Mouse (Mus musculus): Measurements from ENCODE around the gene Prcd. TPM values are rescaled to one million over a fixed set of nuclear protein-coding genes. Genes with fewer than 3 reads are reported as not detected.
"Not testable (repeated sequence)": the region's sequence is repeated elsewhere in the genome, so short reads cannot be mapped to it uniquely, and the experiment has no call there.

The Prcd gene
- polyA plus RNA-seq, 1 experiment from 2014 or later, result 1.1 TPM

- no peak overlapping the region for H3K4me3 ChIP-seq (ENCODE audit: low read depth, low read length)
- no peak for ATAC-seq
These were observed 23.9 kb upstream of the Prcd start for GRCm38 (mm10) chr11:116629472-116629871.

GRCm38 (mm10) chr11:116630171-116630965, 23.0 kb upstream of the Prcd start:
- H3K4me2 ChIP-seq (replicated peaks; ENCODE audit: low read depth), result no peak overlapping the region
- H3K4me3 ChIP-seq (ENCODE audit: low read depth, low read length), result no peak overlapping the region
- H3K9me3 ChIP-seq (ENCODE audit: control insufficient read depth), result no peaks in the 10 kb centered on the region
- H3K4me1 ChIP-seq (replicated peaks; ENCODE audit: control insufficient read depth, insufficient read depth, low read length), result no peaks in the 10 kb centered on the region
- H3K36me3 ChIP-seq (ENCODE audit: control insufficient read depth, insufficient read depth), result no peaks in the 10 kb centered on the region
- no peak overlapping the region for H3K9ac ChIP-seq (ENCODE audit: low read depth, low read length)
- H3K27me3 ChIP-seq (replicated peaks; ENCODE audit: control insufficient read depth, insufficient read depth, low read length), result no peaks in the 10 kb centered on the region
- no peak for ATAC-seq
- H3K27ac ChIP-seq (ENCODE audit: low read depth, low read length), result no peak overlapping the region
- no peak for TF ChIP-seq CTCF (IDR thresholded peaks at IDR 0.05; ENCODE audit: low read depth)
- 53% methylated on average over 12 of the region's 12 CpGs for WGBS

More at GRCm38 (mm10) chr11:116629472-116629871, 23.9 kb upstream of the Prcd start:
- Histone ChIP-seq H3K36me3 (ENCODE audit: control insufficient read depth, insufficient read depth) (no peaks in the 10 kb centered on the region), H3K27ac (ENCODE audit: low read depth, low read length) (no peak overlapping the region), H3K4me2 (replicated peaks; ENCODE audit: low read depth) (no peak overlapping the region), H3K9ac (ENCODE audit: low read depth, low read length) (no peak overlapping the region), H3K9me3 (ENCODE audit: control insufficient read depth) (no peaks in the 10 kb centered on the region), H3K27me3 (replicated peaks; ENCODE audit: control insufficient read depth, insufficient read depth, low read length) (no peaks in the 10 kb centered on the region), H3K4me1 (replicated peaks; ENCODE audit: control insufficient read depth, insufficient read depth, low read length) (0 out of 2 replicates have a peak, but pooled peaks cover under 1% of the 10 kb centered on the region)
- 88% methylated on average over 6 of the region's 6 CpGs for WGBS
- TF ChIP-seq CTCF (IDR thresholded peaks at IDR 0.05; ENCODE audit: low read depth), result no peak

GRCm38 (mm10) chr11:116632962-116633361, 20.4 kb upstream of the Prcd start:
- WGBS, result 75% methylated on average over 10 of the region's 10 CpGs
- Histone ChIP-seq H3K27me3 (replicated peaks; ENCODE audit: control insufficient read depth, insufficient read depth, low read length) (no peaks in the 10 kb centered on the region), H3K4me1 (replicated peaks; ENCODE audit: control insufficient read depth, insufficient read depth, low read length) (no peaks in the 10 kb centered on the region), H3K27ac (ENCODE audit: low read depth, low read length) (no peak overlapping the region), H3K9ac (ENCODE audit: low read depth, low read length) (no peak overlapping the region), H3K9me3 (ENCODE audit: control insufficient read depth) (no peaks in the 10 kb centered on the region), H3K4me2 (replicated peaks; ENCODE audit: low read depth) (no peak overlapping the region), H3K4me3 (ENCODE audit: low read depth, low read length) (no peak overlapping the region), H3K36me3 (ENCODE audit: control insufficient read depth, insufficient read depth) (no peaks in the 10 kb centered on the region)
- TF ChIP-seq CTCF (IDR thresholded peaks at IDR 0.05; ENCODE audit: low read depth), result no peak
- ATAC-seq, result no peak

GRCm38 (mm10) chr11:116636607-116637006, 16.7 kb upstream of the Prcd start:
- H3K9me3 ChIP-seq (ENCODE audit: control insufficient read depth); H3K27ac ChIP-seq (ENCODE audit: low read depth, low read length); H3K4me2 ChIP-seq (replicated peaks; ENCODE audit: low read depth); H3K27me3 ChIP-seq (replicated peaks; ENCODE audit: control insufficient read depth, insufficient read depth, low read length); H3K4me3 ChIP-seq (ENCODE audit: low read depth, low read length); H3K36me3 ChIP-seq (ENCODE audit: control insufficient read depth, insufficient read depth); ATAC-seq; H3K9ac ChIP-seq (ENCODE audit: low read depth, low read length); H3K4me1 ChIP-seq (replicated peaks; ENCODE audit: control insufficient read depth, insufficient read depth, low read length): not testable (repeated sequence)
- 70% methylated on average over 8 of the region's 8 CpGs for WGBS
- peak; percentile 42; the same call in 1 of the 2 replicates for TF ChIP-seq CTCF (IDR thresholded peaks at IDR 0.05; ENCODE audit: low read depth)

- Histone ChIP-seq H3K27me3 (replicated peaks; ENCODE audit: control insufficient read depth, insufficient read depth, low read length) (peaks cover 3% of the 10 kb centered on the region; the same call in 1 of the 2 replicates), H3K36me3 (ENCODE audit: control insufficient read depth, insufficient read depth) (no peaks in the 10 kb centered on the region), H3K4me2 (replicated peaks; ENCODE audit: low read depth) (no peak overlapping the region), H3K4me1 (replicated peaks; ENCODE audit: control insufficient read depth, insufficient read depth, low read length) (no peaks in the 10 kb centered on the region), H3K9ac (ENCODE audit: low read depth, low read length) (no peak overlapping the region), H3K4me3 (ENCODE audit: low read depth, low read length) (no peak overlapping the region), H3K9me3 (ENCODE audit: control insufficient read depth) (no peaks in the 10 kb centered on the region), H3K27ac (ENCODE audit: low read depth, low read length) (no peak overlapping the region)
- no peak for ATAC-seq
- WGBS, result 54% methylated on average over 5 of the region's 5 CpGs
- TF ChIP-seq CTCF (IDR thresholded peaks at IDR 0.05; ENCODE audit: low read depth), result peak; percentile 64
These were observed 12.2 kb upstream of the Prcd start for GRCm38 (mm10) chr11:116641168-116641567.

- no peak for ATAC-seq
- H3K4me1 ChIP-seq (replicated peaks; ENCODE audit: control insufficient read depth, insufficient read depth, low read length), result no peaks in the 10 kb centered on the region
These were observed 11.6 kb upstream of the Prcd start for GRCm38 (mm10) chr11:116641731-116642130.

More at GRCm38 (mm10) chr11:116641731-116642130, 11.6 kb upstream of the Prcd start:
- WGBS, result 71% methylated on average over 3 of the region's 3 CpGs
- no peak overlapping the region for H3K4me2 ChIP-seq (replicated peaks; ENCODE audit: low read depth)
- peaks cover 3% of the 10 kb centered on the region; the same call in 1 of the 2 replicates for H3K27me3 ChIP-seq (replicated peaks; ENCODE audit: control insufficient read depth, insufficient read depth, low read length)
- H3K9ac ChIP-seq (ENCODE audit: low read depth, low read length), result no peak overlapping the region
- H3K36me3 ChIP-seq (ENCODE audit: control insufficient read depth, insufficient read depth), result no peaks in the 10 kb centered on the region
- TF ChIP-seq CTCF (IDR thresholded peaks at IDR 0.05; ENCODE audit: low read depth), result no peak
- no peak overlapping the region for H3K4me3 ChIP-seq (ENCODE audit: low read depth, low read length)
- H3K9me3 ChIP-seq (ENCODE audit: control insufficient read depth), result no peaks in the 10 kb centered on the region
- no peak overlapping the region for H3K27ac ChIP-seq (ENCODE audit: low read depth, low read length)
